In genomic region chr11:58602800-58603560, GRCm38 (mm10) we compare ENCODE assay signal across 1 mouse cellular context.
TF ChIP-seq lines count a peak whose summit lies in the region.

No protein-coding gene starts in this region.

TF ChIP-seq in MEL, 35 proteins besides CTCF, POLR2A, EP300 and RAD21:
- no peak for TF ChIP-seq CHD2 (IDR thresholded peaks at IDR 0.05; ENCODE audit: low read length)
- peak; percentile 19; the same call in 1 of the 2 replicates for TF ChIP-seq MAX (IDR thresholded peaks at IDR 0.05; ENCODE audit: low read length)
- TF ChIP-seq CHD1 (IDR thresholded peaks at IDR 0.05; ENCODE audit: low read depth, low read length) = no peak
- TF ChIP-seq GATA1 (IDR thresholded peaks at IDR 0.05; ENCODE audit: low read depth, low read length) = 0 out of 2 replicates have a peak, but pooled peaks have one; percentile 29
- no peak for TF ChIP-seq E2F4 (IDR thresholded peaks at IDR 0.05; ENCODE audit: borderline replicate concordance, low read depth, low read length)
- TF ChIP-seq MYC (IDR thresholded peaks at IDR 0.05; ENCODE audit: low read depth, low read length) = 0 out of 2 replicates have a peak, but pooled peaks have one; percentile 40
- TF ChIP-seq RCOR1 (IDR thresholded peaks at IDR 0.05; ENCODE audit: low read depth, low read length) = 0 out of 2 replicates have a peak, but pooled peaks have one; percentile 13
- 0 out of 2 replicates have a peak, but pooled peaks have one; percentile 23 for TF ChIP-seq ELF1 (IDR thresholded peaks at IDR 0.05; ENCODE audit: low read depth, low read length)
- peak; percentile 22; the same call in 1 of the 2 replicates for TF ChIP-seq TCF12 (IDR thresholded peaks at IDR 0.05; ENCODE audit: low read depth, low read length)
- peak; percentile 43; the same call in 1 of the 2 replicates for TF ChIP-seq SIN3A (IDR thresholded peaks at IDR 0.05; ENCODE audit: low read length)
- no peak for TF ChIP-seq ZC3H11A (IDR thresholded peaks at IDR 0.05; ENCODE audit: low read depth, low read length)
- peak; percentile 42; the same call in 1 of the 2 replicates for TF ChIP-seq ETS1 (IDR thresholded peaks at IDR 0.05; ENCODE audit: low read depth, low read length)
- peak; percentile 27; the same call in 1 of the 2 replicates for TF ChIP-seq MXI1 (IDR thresholded peaks at IDR 0.05; ENCODE audit: low read depth, low read length)
- no peak for TF ChIP-seq TBP (IDR thresholded peaks at IDR 0.05; ENCODE audit: low read depth, low read length)
